Mouse (Mus musculus) MEL (cell line): Measurements from ENCODE around the gene Maml2. TPM values are rescaled to one million over a fixed set of nuclear protein-coding genes. Genes with fewer than 3 reads are reported as not detected.

Source experiments
- DNase-seq: peaks from one replicate; pipeline ENCODE4 v3.0.0; 2011; ENCODE audit warnings: low read depth, low spot score
- H3K27ac ChIP-seq: 2 replicates; pipeline ENCODE4 v1.5.1; 2012; ENCODE audit warnings: low read depth, mild to moderate bottlenecking, control low read depth, low read length, moderate library complexity; ENCODE audit not compliant: control insufficient read depth
- H3K27me3 ChIP-seq, 2 experiments: fragments of 150-350 bp in 1 of 2; sonication (generic) in 1 of 2; 2 replicates each; pipeline ENCODE4 v1.6.1; 2012; ENCODE audit warnings: low read length in 2 of 2, mild to moderate bottlenecking in 2 of 2, improper control_type of control experiment in 1 of 2, moderate library complexity in 1 of 2; ENCODE audit not compliant: insufficient read depth in 2 of 2, control insufficient read depth in 1 of 2
- H3K36me3 ChIP-seq, 2 experiments: 2 replicates each; pipeline ENCODE4 v1.6.1; 2012 to 2014; ENCODE audit warnings: low read length in 2 of 2, improper control_type of control experiment in 1 of 2, inconsistent platforms in 1 of 2, mild to moderate bottlenecking in 1 of 2; ENCODE audit not compliant: insufficient read depth in 2 of 2, control insufficient read depth in 1 of 2
- H3K4me1 ChIP-seq, 2 experiments: fragments of 150-350 bp in 1 of 2; sonication (generic) in 1 of 2; 2 replicates each; pipeline ENCODE4 v1.6.1; 2012; ENCODE audit warnings: low read length in 2 of 2, improper control_type of control experiment in 1 of 2, mild to moderate bottlenecking in 1 of 2; ENCODE audit not compliant: insufficient read depth in 2 of 2, control insufficient read depth in 1 of 2
- H3K4me3 ChIP-seq, 2 experiments: fragments of 150-350 bp in 1 of 2; sonication (generic) in 1 of 2; 2 replicates each; pipeline ENCODE4 v1.5.1; 2012; ENCODE audit warnings: low read depth in 2 of 2, low read length in 2 of 2, mild to moderate bottlenecking in 2 of 2, moderate library complexity in 2 of 2, control low read depth in 1 of 2, improper control_type of control experiment in 1 of 2; ENCODE audit not compliant: control insufficient read depth in 1 of 2, insufficient read depth in 1 of 2
- H3K79me2 ChIP-seq: 2 replicates; pipeline ENCODE4 v1.6.1; 2012; ENCODE audit warnings: mild to moderate bottlenecking, low read length, moderate library complexity; ENCODE audit not compliant: control insufficient read depth, poor library complexity, insufficient read depth
- H3K9ac ChIP-seq: 2 replicates; pipeline ENCODE4 v1.6.1; 2012; ENCODE audit warnings: low read depth, mild to moderate bottlenecking, control low read depth, low read length, moderate library complexity; ENCODE audit not compliant: control insufficient read depth, poor library complexity, severe bottlenecking
- H3K9me3 ChIP-seq: fragments of 150-350 bp; sonication (generic); replicated peaks from 2 replicates; pipeline ENCODE4 v1.6.1; 2012; ENCODE audit warnings: mild to moderate bottlenecking, low read length, improper control_type of control experiment, moderate library complexity; ENCODE audit not compliant: insufficient read depth
- CHD1 ChIP-seq: IDR thresholded peaks from 2 replicates; pipeline ENCODE4 v1.6.1; 2012; ENCODE audit warnings: low read depth, mild to moderate bottlenecking, inconsistent platforms, low read length, improper control_type of control experiment
- CHD2 ChIP-seq: IDR thresholded peaks from 2 replicates; pipeline ENCODE4 v1.6.1; 2011; ENCODE audit warnings: low read length, improper control_type of control experiment
- CTCF ChIP-seq, 3 experiments: IDR thresholded peaks in 2 of 3; conservative IDR thresholded peaks in 1 of 3; 2 replicates each; pipeline ENCODE4 v1.5.1; 2011 to 2012; ENCODE audit warnings: low read length in 3 of 3, low read depth in 2 of 3, mild to moderate bottlenecking in 2 of 3, improper control_type of control experiment in 1 of 3, inconsistent platforms in 1 of 3, mixed read lengths in 1 of 3, moderate library complexity in 1 of 3; ENCODE audit not compliant: control insufficient read depth in 1 of 3, insufficient read depth in 1 of 3, poor library complexity in 1 of 3, severe bottlenecking in 1 of 3
- E2F4 ChIP-seq: IDR thresholded peaks from 2 replicates; pipeline ENCODE4 v1.6.1; 2011; ENCODE audit warnings: low read depth, low read length, improper control_type of control experiment, borderline replicate concordance
- ETS1 ChIP-seq: IDR thresholded peaks from 2 replicates; pipeline ENCODE4 v1.6.1; 2012; ENCODE audit warnings: low read depth, mild to moderate bottlenecking, inconsistent platforms, low read length, improper control_type of control experiment, moderate library complexity
- GABPA ChIP-seq: IDR thresholded peaks from 2 replicates; pipeline ENCODE4 v1.6.1; 2012; ENCODE audit warnings: low read depth, mild to moderate bottlenecking, inconsistent platforms, low read length, improper control_type of control experiment, moderate library complexity
- GATA1 ChIP-seq: IDR thresholded peaks from 2 replicates; pipeline ENCODE4 v1.6.1; 2011; ENCODE audit warnings: low read depth, low read length, improper control_type of control experiment
- HCFC1 ChIP-seq: IDR thresholded peaks from 2 replicates; pipeline ENCODE4 v1.6.1; 2012; ENCODE audit warnings: low read depth, mild to moderate bottlenecking, inconsistent platforms, low read length, improper control_type of control experiment, moderate library complexity
- MAFK ChIP-seq: IDR thresholded peaks from 2 replicates; pipeline ENCODE4 v1.6.1; 2011; ENCODE audit warnings: low read depth, mild to moderate bottlenecking, low read length, improper control_type of control experiment, borderline replicate concordance
- MAX ChIP-seq: IDR thresholded peaks from 2 replicates; pipeline ENCODE4 v1.6.1; 2011; ENCODE audit warnings: low read length, improper control_type of control experiment
- MAZ ChIP-seq: IDR thresholded peaks from 2 replicates; pipeline ENCODE4 v1.6.1; 2012; ENCODE audit warnings: low read depth, mild to moderate bottlenecking, inconsistent platforms, low read length, improper control_type of control experiment
- NELFE ChIP-seq: IDR thresholded peaks from 2 replicates; pipeline ENCODE4 v1.6.1; 2011; ENCODE audit warnings: low read depth, low read length, improper control_type of control experiment
- NRF1 ChIP-seq: IDR thresholded peaks from 2 replicates; pipeline ENCODE4 v1.6.1; 2014; ENCODE audit warnings: low read depth, mild to moderate bottlenecking, inconsistent platforms, low read length, improper control_type of control experiment, moderate library complexity; ENCODE audit not compliant: poor library complexity, insufficient read depth, severe bottlenecking
- POLR2A ChIP-seq, 2 experiments: IDR thresholded peaks; 2 replicates each; pipeline ENCODE4 v1.6.1; 2011 to 2012; ENCODE audit warnings: low read length in 2 of 2, mild to moderate bottlenecking in 2 of 2, control low read depth in 1 of 2, improper control_type of control experiment in 1 of 2, low read depth in 1 of 2, moderate library complexity in 1 of 2; ENCODE audit not compliant: control insufficient read depth in 1 of 2, insufficient read depth in 1 of 2, poor library complexity in 1 of 2
- POLR2AphosphoS2 ChIP-seq: IDR thresholded peaks from 2 replicates; pipeline ENCODE4 v1.6.1; 2011; ENCODE audit warnings: low read length, improper control_type of control experiment
- RAD21 ChIP-seq: IDR thresholded peaks from 2 replicates; pipeline ENCODE4 v1.6.1; 2011; ENCODE audit warnings: mild to moderate bottlenecking, low read depth, low read length, improper control_type of control experiment
- SMC3 ChIP-seq: IDR thresholded peaks from 2 replicates; pipeline ENCODE4 v1.6.1; 2011; ENCODE audit warnings: low read depth, low read length, improper control_type of control experiment
- TBP ChIP-seq: IDR thresholded peaks from 2 replicates; pipeline ENCODE4 v1.8.0; 2011; ENCODE audit warnings: low read depth, low read length, improper control_type of control experiment
- TCF12 ChIP-seq: IDR thresholded peaks from 2 replicates; pipeline ENCODE4 v1.6.1; 2014; ENCODE audit warnings: low read depth, mild to moderate bottlenecking, inconsistent platforms, low read length, improper control_type of control experiment, moderate library complexity
- ZC3H11A ChIP-seq: IDR thresholded peaks from 2 replicates; pipeline ENCODE4 v1.6.1; 2012; ENCODE audit warnings: low read depth, mild to moderate bottlenecking, inconsistent platforms, low read length, improper control_type of control experiment
- ZMIZ1 ChIP-seq: IDR thresholded peaks from 2 replicates; pipeline ENCODE4 v1.6.1; 2012; ENCODE audit warnings: low read depth, mild to moderate bottlenecking, inconsistent platforms, low read length, improper control_type of control experiment, moderate library complexity
- ZNF384 ChIP-seq: IDR thresholded peaks from 2 replicates; pipeline ENCODE4 v1.6.1; 2012; ENCODE audit warnings: low read depth, mild to moderate bottlenecking, inconsistent platforms, low read length, improper control_type of control experiment
- polyA plus RNA-seq, 2 experiments: library from polyadenylated mRNA; stranded (reverse) in 1 of 2; unstranded in 1 of 2; fragments of >175 nt in 1 of 2; fragments of >200 nt in 1 of 2; gene quantifications; 2 replicates each; pipeline versions ENCODE4 v1.2.1 to v1.2.4; 2012; ENCODE audit warnings: low replicate concordance in 2 of 2, low read depth in 1 of 2; ENCODE audit not compliant: insufficient read length in 2 of 2, insufficient read depth in 1 of 2, missing spikeins in 1 of 2
- total RNA-seq: library from RNA; depleted of rRNA; stranded (reverse); fragments of 300-350 nt; gene quantifications from 2 replicates; pipeline ENCODE4 v1.2.3, GENCODE M21; 2012

Maml2 gene
- total and polyA plus RNA-seq, 3 experiments = 0.08 to 0.47 TPM; not detected in 1

GRCm38 (mm10) chr9:13506956-13507821 is 209.4 kb downstream of the Maml2 start:
- H3K9ac ChIP-seq = no peak overlapping the region
- TF ChIP-seq CHD1 = no peak
- TF ChIP-seq TBP = no peak
- TF ChIP-seq RAD21 = no peak
- no peak for TF ChIP-seq MAX
- TF ChIP-seq TCF12 = no peak
- TF ChIP-seq ZC3H11A = no peak
- no peak for TF ChIP-seq ZMIZ1
- no peak for TF ChIP-seq NELFE
- no peaks in the 10 kb centered on the region for H3K36me3 ChIP-seq
- no peaks in the 10 kb centered on the region for H3K9me3 ChIP-seq
- no peak overlapping the region for H3K27ac ChIP-seq
- H3K79me2 ChIP-seq = no peaks in the 10 kb centered on the region
- no peaks in the 10 kb centered on the region for H3K4me1 ChIP-seq
- H3K27me3 ChIP-seq = peaks cover 2 to 4% of the 10 kb centered on the region in 2 experiments
- DNase-seq = no peak
- H3K4me3 ChIP-seq = no peak overlapping the region

- no peak for DNase-seq
- Histone ChIP-seq H3K9me3 (no peaks in the 10 kb centered on the region), H3K27ac (no peak overlapping the region), H3K79me2 (no peaks in the 10 kb centered on the region), H3K36me3 (no peaks in the 10 kb centered on the region), H3K4me3 (no peak overlapping the region), H3K27me3 (peaks cover 2 to 4% of the 10 kb centered on the region in 2 experiments), H3K9ac (no peak overlapping the region), H3K4me1 (no peaks in the 10 kb centered on the region)
- TF ChIP-seq CHD2 (no peak), GABPA (no peak), MAX (no peak), NELFE (no peak), GATA1 (no peak), TBP (no peak), CTCF (IDR thresholded peaks at IDR 0.05 in 2 of 3, conservative IDR thresholded peaks at IDR 0.05 in 1 of 3; ENCODE audit: control insufficient read depth in 1 of 3, insufficient read depth in 1 of 3, low read depth in 2 of 3, low read length in 3 of 3, poor library complexity in 1 of 3, severe bottlenecking in 1 of 3) (no peak), NRF1 (no peak), ZNF384 (no peak), POLR2A (IDR thresholded peaks at IDR 0.05; ENCODE audit: control insufficient read depth in 1 of 2, insufficient read depth in 1 of 2, low read depth in 1 of 2, low read length in 2 of 2, poor library complexity in 1 of 2) (no peak), TCF12 (no peak), HCFC1 (no peak), MAFK (no peak), SMC3 (no peak), MAZ (no peak), E2F4 (no peak), POLR2AphosphoS2 (no peak), ZMIZ1 (no peak), ETS1 (no peak), RAD21 (no peak)
Observed at GRCm38 (mm10) chr9:13507822-13508188, 210.0 kb downstream of the Maml2 start.
